Mouse (Mus musculus) intestine, postnatal 0 days (tissue): ENCODE measurements around the gene Rpusd4. TPM values are rescaled to one million over a fixed set of nuclear protein-coding genes. Genes with fewer than 3 reads are reported as not detected.

Experiments used
- ATAC-seq: fragments of 200-750 bp; cut with Nextera tagmentation; 2 replicates; pipeline ENCODE4 v1.8.0; 2017; ENCODE audit warnings: mild to moderate bottlenecking, moderate TSS enrichment, moderate library complexity
- H3K27ac ChIP-seq: fragments of 300-500 bp; sonication (generic); 2 replicates; pipeline ENCODE4 v1.5.1; 2014; ENCODE audit warnings: mild to moderate bottlenecking, low read depth, low read length, moderate library complexity
- H3K27me3 ChIP-seq: fragments of 300-500 bp; sonication (generic); replicated peaks from 2 replicates; pipeline ENCODE4 v1.6.1; 2014; ENCODE audit warnings: low read length, mixed read lengths; ENCODE audit not compliant: control insufficient read depth, insufficient read depth
- H3K36me3 ChIP-seq: fragments of 300-500 bp; sonication (generic); 2 replicates; pipeline ENCODE4 v1.6.1; 2014; ENCODE audit warnings: mild to moderate bottlenecking, moderate library complexity; ENCODE audit not compliant: control insufficient read depth, insufficient read depth
- H3K4me1 ChIP-seq: fragments of 300-500 bp; sonication (generic); replicated peaks from 2 replicates; pipeline ENCODE4 v1.6.1; 2014; ENCODE audit warnings: antibody characterized with exemption, low read length, mixed read lengths; ENCODE audit not compliant: control insufficient read depth, insufficient read depth
- H3K4me2 ChIP-seq: fragments of 300-500 bp; sonication (generic); replicated peaks from 2 replicates; pipeline ENCODE4 v1.6.1; 2014; ENCODE audit warnings: low read depth, mild to moderate bottlenecking, moderate library complexity
- H3K4me3 ChIP-seq: fragments of 300-500 bp; sonication (generic); 2 replicates; pipeline ENCODE4 v1.5.1; 2014; ENCODE audit warnings: low read depth, low read length
- H3K9ac ChIP-seq: fragments of 300-500 bp; sonication (generic); 2 replicates; pipeline ENCODE4 v1.6.1; 2014; ENCODE audit warnings: mild to moderate bottlenecking, low read depth, low read length
- H3K9me3 ChIP-seq: fragments of 300-500 bp; sonication (generic); 2 replicates; pipeline ENCODE4 v1.6.1; 2016; ENCODE audit warnings: mixed run types; ENCODE audit not compliant: control insufficient read depth
- CTCF ChIP-seq: sonication (generic); IDR thresholded peaks from 2 replicates; pipeline ENCODE4 v1.5.1; 2016; ENCODE audit warnings: low read depth, mild to moderate bottlenecking, control low read depth, antibody characterized with exemption, moderate library complexity
- WGBS: fragments of 180-500 bp; shearing (Covaris S2); extraction: QIAGEN DNeasy Blood & Tissue Kit; methylation state at CpG from one replicate; pipeline ENCODE4 v1.1.7; 2014; 5-methylcytosine and 5-hydroxymethylcytosine counted together
- polyA plus RNA-seq: library from polyadenylated mRNA; unstranded; fragments of >200 nt; fragmentation: Nextera tagmentation; extraction: Ambion mirVana; gene quantifications from 2 replicates; pipeline ENCODE4 v1.2.1, GENCODE M21; 2015

Gene Rpusd4
- polyA plus RNA-seq, 1 experiment from 2014 or later = 16.3 TPM

- Histone ChIP-seq H3K4me1 (no peaks in the 10 kb centered on the region), H3K27ac (no peak overlapping the region), H3K27me3 (no peaks in the 10 kb centered on the region), H3K4me3 (no peak overlapping the region), H3K4me2 (no peak overlapping the region), H3K36me3 (peaks cover 15% of the 10 kb centered on the region), H3K9me3 (no peaks in the 10 kb centered on the region), H3K9ac (no peak overlapping the region)
- no peak for ATAC-seq
- 68% methylated on average over 6 of the region's 6 CpGs for WGBS
- TF ChIP-seq CTCF = no peak
These were observed 28.6 kb upstream of the Rpusd4 start for GRCm38 (mm10) chr9:35238915-35239571.

DNA sequence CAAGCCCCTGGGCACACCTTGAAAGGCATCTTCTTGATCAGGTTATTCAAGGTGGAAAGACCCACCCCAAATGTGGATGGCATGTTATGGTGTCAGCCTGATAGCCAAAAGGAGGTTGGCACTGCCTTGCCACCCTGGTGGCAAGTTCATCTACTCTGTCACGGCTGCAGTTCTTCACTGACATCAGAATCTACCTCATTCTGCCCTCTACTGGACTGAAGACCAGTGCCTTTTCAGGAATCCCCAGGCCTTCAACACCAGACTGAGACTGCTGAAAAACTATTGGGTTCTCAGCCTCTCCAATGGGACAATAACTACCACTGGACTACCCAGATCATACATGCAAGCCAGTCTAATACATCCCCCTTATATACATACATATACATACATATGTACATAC lies 27.9 kb upstream of the Rpusd4 start:
- Histone ChIP-seq H3K27me3 (no peaks in the 10 kb centered on the region), H3K9ac (no peak overlapping the region), H3K9me3 (no peaks in the 10 kb centered on the region), H3K4me2 (no peak overlapping the region), H3K4me1 (no peaks in the 10 kb centered on the region), H3K4me3 (no peak overlapping the region), H3K36me3 (peaks cover 8% of the 10 kb centered on the region; the same call in 1 of the 2 replicates), H3K27ac (no peak overlapping the region)
- no peak for ATAC-seq
- TF ChIP-seq CTCF = peak; percentile 40
- WGBS = 69% methylated on average over 1 of the region's 1 CpGs

DNA sequence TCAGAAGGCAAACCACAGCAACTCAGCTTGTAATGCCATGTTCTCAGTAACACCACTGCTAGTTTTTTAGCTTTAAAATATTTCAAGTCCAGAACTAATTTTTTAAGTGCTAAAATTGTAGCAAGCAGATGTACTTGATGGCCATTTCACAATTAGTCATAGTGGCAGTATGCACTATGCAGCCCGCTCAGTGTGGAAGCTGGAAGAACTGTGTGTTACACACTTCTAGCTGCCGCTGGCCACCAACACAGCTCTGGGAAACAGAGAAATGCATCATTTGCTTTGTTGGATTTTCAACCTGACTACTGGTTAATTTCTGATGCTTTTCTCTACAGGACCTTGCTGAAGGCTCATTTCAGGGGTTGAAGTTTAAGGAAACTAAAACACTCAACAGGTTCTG lies 20.3 kb upstream of the Rpusd4 start:
- no peak for TF ChIP-seq CTCF
- H3K36me3 ChIP-seq = no peaks in the 10 kb centered on the region
- H3K9me3 ChIP-seq = no peaks in the 10 kb centered on the region
- H3K9ac ChIP-seq = no peak overlapping the region
- no peak overlapping the region for H3K4me3 ChIP-seq
- no peaks in the 10 kb centered on the region for H3K4me1 ChIP-seq
- H3K27me3 ChIP-seq = no peaks in the 10 kb centered on the region
- ATAC-seq = no peak
- 89% methylated on average over 2 of the region's 2 CpGs for WGBS
- no peak overlapping the region for H3K4me2 ChIP-seq
- no peak overlapping the region for H3K27ac ChIP-seq

GRCm38 (mm10) chr9:35249476-35249875 lies 18.2 kb upstream of the Rpusd4 start:
- no peak for ATAC-seq
- Histone ChIP-seq H3K4me2 (no peak overlapping the region), H3K27ac (no peak overlapping the region), H3K4me3 (no peak overlapping the region), H3K9ac (no peak overlapping the region), H3K27me3 (no peaks in the 10 kb centered on the region), H3K4me1 (no peaks in the 10 kb centered on the region), H3K36me3 (no peaks in the 10 kb centered on the region), H3K9me3 (no peaks in the 10 kb centered on the region)
- TF ChIP-seq CTCF = no peak

DNA sequence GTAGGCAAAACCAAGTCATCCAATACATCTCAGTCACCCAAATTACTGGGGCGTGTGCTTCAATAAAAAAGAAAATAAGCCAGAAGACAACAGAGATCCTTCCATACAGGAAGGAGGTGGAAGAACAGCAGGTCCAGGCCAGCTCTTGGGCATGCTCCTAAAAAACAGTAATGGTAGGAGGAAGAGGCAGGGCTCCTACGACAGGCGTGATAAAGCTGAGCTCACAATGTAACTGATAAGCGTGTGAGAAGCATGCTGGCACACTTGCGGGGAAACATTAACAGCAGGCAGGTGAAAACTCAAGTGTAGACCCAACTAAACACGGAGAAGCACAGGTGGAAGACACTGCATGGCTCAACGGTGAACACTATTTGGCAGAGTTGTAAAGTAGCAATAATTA lies 10.3 kb upstream of the Rpusd4 start:
- no peaks in the 10 kb centered on the region for H3K36me3 ChIP-seq
- no peak for TF ChIP-seq CTCF
- H3K9me3 ChIP-seq = no peaks in the 10 kb centered on the region
- H3K9ac ChIP-seq = no peak overlapping the region
- no peak overlapping the region for H3K4me3 ChIP-seq
- no peak overlapping the region for H3K4me2 ChIP-seq
- ATAC-seq = peak; percentile 20; the same call in 1 of the 2 replicates
- H3K4me1 ChIP-seq = 0 out of 2 replicates have a peak, but pooled peaks cover 5% of the 10 kb centered on the region
- H3K27ac ChIP-seq = no peak overlapping the region
- H3K27me3 ChIP-seq = no peaks in the 10 kb centered on the region
- 45% methylated on average over 7 of the region's 7 CpGs for WGBS

DNA sequence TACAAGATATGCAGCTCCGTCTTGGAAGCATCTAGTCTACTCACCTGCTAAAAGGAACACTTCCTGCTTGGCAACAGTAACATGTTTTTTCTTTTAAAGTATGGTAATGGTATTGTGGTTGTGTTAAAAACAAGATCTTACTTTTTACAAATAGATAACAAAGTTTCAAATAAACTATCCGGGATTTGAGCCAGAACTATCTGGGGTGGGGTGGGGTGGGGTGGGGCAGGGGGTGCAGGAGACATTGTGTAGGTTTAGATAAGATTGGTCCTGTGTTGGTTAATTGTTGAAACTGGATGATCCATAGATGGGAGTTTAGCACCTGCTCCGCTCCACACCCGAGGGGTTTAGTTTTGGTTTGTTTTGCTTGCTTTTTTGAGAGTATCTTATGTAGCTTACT lies 5.2 kb upstream of the Rpusd4 start:
- Histone ChIP-seq H3K27me3 (no peaks in the 10 kb centered on the region), H3K4me2 (no peak overlapping the region), H3K27ac (peak overlapping the region; percentile 43), H3K36me3 (no peaks in the 10 kb centered on the region), H3K9ac (no peak overlapping the region), H3K4me3 (no peak overlapping the region), H3K4me1 (0 out of 2 replicates have a peak, but pooled peaks cover 3% of the 10 kb centered on the region), H3K9me3 (no peaks in the 10 kb centered on the region)
- TF ChIP-seq CTCF = no peak
- ATAC-seq = no peak
- WGBS = 31% methylated on average over 4 of the region's 4 CpGs
